Mouse (Mus musculus) heart, embryonic 11.5 days (tissue): ENCODE results near the gene Ddo. TPM values are rescaled to one million over a fixed set of nuclear protein-coding genes. Genes with fewer than 3 reads are reported as not detected.

Source experiments
- ATAC-seq: fragments of 200-750 bp; cut with Nextera tagmentation; replicated peaks from 2 replicates; pipeline ENCODE4 v1.8.0; 2017; ENCODE audit warnings: moderate library complexity; ENCODE audit not compliant: insufficient number of reproducible peaks, low FRiP score, low TSS enrichment
- H3K27ac ChIP-seq: fragments of 300-500 bp; sonication (generic); 2 replicates; pipeline ENCODE4 v1.5.1; 2014; ENCODE audit warnings: mild to moderate bottlenecking, low read depth, low read length
- H3K27me3 ChIP-seq: fragments of 300-500 bp; sonication (generic); 2 replicates; pipeline ENCODE4 v1.6.1; 2014; ENCODE audit warnings: mild to moderate bottlenecking, low read length, mixed read lengths; ENCODE audit not compliant: control insufficient read depth, insufficient read depth
- H3K36me3 ChIP-seq: fragments of 300-500 bp; sonication (generic); 2 replicates; pipeline ENCODE4 v1.6.1; 2014; ENCODE audit warnings: mild to moderate bottlenecking, low read length, moderate library complexity, mixed read lengths; ENCODE audit not compliant: control insufficient read depth, insufficient read depth
- H3K4me1 ChIP-seq: fragments of 300-500 bp; sonication (generic); 2 replicates; pipeline ENCODE4 v1.6.1; 2014; ENCODE audit warnings: low read length; ENCODE audit not compliant: control insufficient read depth, insufficient read depth
- H3K4me2 ChIP-seq: fragments of 300-500 bp; sonication (generic); 2 replicates; pipeline ENCODE4 v1.6.1; 2014; ENCODE audit warnings: mild to moderate bottlenecking, moderate library complexity
- H3K4me3 ChIP-seq: fragments of 300-500 bp; sonication (generic); 2 replicates; pipeline ENCODE4 v1.5.1; 2014; ENCODE audit warnings: low read depth, low read length
- H3K9ac ChIP-seq: fragments of 300-500 bp; sonication (generic); 2 replicates; pipeline ENCODE4 v1.6.1; 2014; ENCODE audit warnings: mild to moderate bottlenecking, low read depth, low read length, moderate library complexity
- H3K9me3 ChIP-seq: fragments of 300-500 bp; sonication (generic); replicated peaks from 2 replicates; pipeline ENCODE4 v1.6.1; 2016; ENCODE audit warnings: low read length; ENCODE audit not compliant: control insufficient read depth
- WGBS: fragments of 180-500 bp; shearing (Covaris S2); extraction: QIAGEN DNeasy Blood & Tissue Kit; methylation state at CpG from one replicate; pipeline ENCODE4 v1.1.7; 2014; ENCODE audit not compliant: insufficient replicate concordance; 5-methylcytosine and 5-hydroxymethylcytosine counted together
- polyA plus RNA-seq: library from polyadenylated mRNA; unstranded; fragments of >200 nt; fragmentation: Nextera tagmentation; extraction: Ambion mirVana; gene quantifications from 2 replicates; pipeline ENCODE4 v1.2.1, GENCODE M21; 2014

Gene Ddo
- polyA plus RNA-seq, 1 experiment from 2014 or later = 5.3 TPM

DNA sequence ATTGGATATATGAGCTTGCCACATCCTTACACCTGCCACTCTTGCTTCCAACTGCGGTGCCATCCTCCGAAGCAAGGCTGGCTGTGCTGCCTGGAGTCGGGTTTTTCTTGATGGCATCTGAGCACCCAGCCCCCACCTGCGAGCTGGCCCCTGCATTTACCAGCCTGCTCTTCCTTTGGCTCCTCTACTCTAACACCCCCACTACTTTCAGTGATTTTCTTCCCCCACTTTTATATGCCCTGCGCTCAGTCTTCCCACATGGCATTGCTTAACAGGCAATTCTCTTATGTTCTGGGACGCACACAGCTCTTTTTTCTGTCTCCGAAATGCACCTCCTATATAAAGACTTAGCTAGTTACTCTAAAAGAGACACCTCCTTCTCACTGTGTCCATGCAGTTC is 54.5 kb downstream of the Ddo start:
- Histone ChIP-seq H3K4me3 (no peak overlapping the region), H3K4me1 (peaks cover 3% of the 10 kb centered on the region; the same call in 1 of the 2 replicates), H3K36me3 (no peaks in the 10 kb centered on the region), H3K27me3 (no peaks in the 10 kb centered on the region), H3K27ac (no peak overlapping the region), H3K9me3 (no peaks in the 10 kb centered on the region), H3K4me2 (no peak overlapping the region), H3K9ac (no peak overlapping the region)
- WGBS = 84% methylated on average over 7 of the region's 7 CpGs
- no peak for ATAC-seq

DNA sequence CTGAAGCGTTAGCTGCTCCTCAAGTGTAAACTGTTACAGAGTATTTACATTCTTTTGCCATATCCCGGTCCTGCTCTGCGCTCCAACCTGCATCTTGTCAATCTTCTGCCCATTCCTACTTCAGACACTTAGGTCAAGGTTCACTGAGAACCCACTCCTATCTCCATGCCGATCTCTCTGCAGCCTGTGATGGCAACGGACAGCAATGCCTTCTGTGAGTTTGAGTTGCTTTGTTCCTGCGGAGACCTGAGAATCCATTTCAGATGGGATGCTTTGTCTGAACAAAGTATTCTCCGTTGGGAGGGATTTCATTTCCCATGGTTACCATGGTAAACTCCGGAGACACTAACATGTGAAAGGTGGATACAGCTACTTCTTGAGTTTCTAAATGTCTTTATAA is 55.8 kb downstream of the Ddo start:
- Histone ChIP-seq H3K9me3 (no peaks in the 10 kb centered on the region), H3K27ac (no peak overlapping the region), H3K27me3 (no peaks in the 10 kb centered on the region), H3K4me2 (no peak overlapping the region), H3K4me3 (no peak overlapping the region), H3K9ac (no peak overlapping the region), H3K36me3 (no peaks in the 10 kb centered on the region), H3K4me1 (peaks cover 3% of the 10 kb centered on the region; the same call in 1 of the 2 replicates)
- WGBS = 55% methylated on average over 8 of the region's 8 CpGs
- no peak for ATAC-seq

DNA sequence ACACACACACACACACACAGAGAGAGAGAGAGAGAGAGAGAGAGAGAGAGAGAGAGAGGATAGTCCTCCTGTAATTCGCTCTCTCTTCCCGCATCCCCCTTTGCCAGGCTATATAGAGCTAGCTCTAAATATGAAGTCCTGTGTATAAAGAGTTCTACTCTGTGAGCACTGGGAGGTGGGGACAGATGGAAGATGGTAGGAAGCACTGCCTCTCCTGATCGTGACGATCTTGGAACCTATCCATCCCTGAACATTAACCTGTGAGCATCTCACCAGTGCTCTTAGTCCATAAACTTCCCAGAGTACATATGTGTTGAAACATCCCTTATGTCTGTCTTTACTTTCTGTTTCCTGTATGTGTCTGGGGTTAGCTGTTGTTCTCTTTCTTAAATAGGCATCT is 57.2 kb downstream of the Ddo start:
- no peaks in the 10 kb centered on the region for H3K27me3 ChIP-seq
- 71% methylated on average over 4 of the region's 4 CpGs for WGBS
- no peak overlapping the region for H3K9ac ChIP-seq
- H3K9me3 ChIP-seq = no peaks in the 10 kb centered on the region
- H3K4me2 ChIP-seq = no peak overlapping the region
- H3K4me3 ChIP-seq = no peak overlapping the region
- H3K36me3 ChIP-seq = no peaks in the 10 kb centered on the region
- peaks cover 3% of the 10 kb centered on the region; the same call in 1 of the 2 replicates for H3K4me1 ChIP-seq
- ATAC-seq = no peak
- H3K27ac ChIP-seq = no peak overlapping the region

DNA sequence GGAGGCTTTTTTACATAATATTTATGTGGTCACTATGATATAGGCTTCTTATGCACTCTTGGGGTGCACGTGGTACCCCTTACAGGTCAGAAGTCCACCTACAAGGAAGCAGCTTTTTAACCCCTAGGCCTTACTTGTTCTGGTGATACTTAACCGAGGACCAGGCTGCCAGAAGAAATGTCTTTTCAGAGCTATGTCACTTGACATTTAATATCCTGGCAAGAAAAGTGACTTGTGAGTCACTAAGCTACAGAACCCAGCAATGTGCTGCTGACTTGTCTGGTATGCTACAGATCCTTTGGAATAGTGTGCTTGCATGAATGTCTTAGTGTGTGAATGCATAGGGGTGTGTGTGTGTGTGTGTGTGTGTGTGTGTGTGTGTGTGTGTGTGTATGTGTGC is 57.6 kb downstream of the Ddo start:
- WGBS = 69% methylated on average over 2 of the region's 2 CpGs
- no peak overlapping the region for H3K4me3 ChIP-seq
- no peak for ATAC-seq
- H3K4me1 ChIP-seq = peaks cover 3% of the 10 kb centered on the region; the same call in 1 of the 2 replicates
- H3K9me3 ChIP-seq = no peaks in the 10 kb centered on the region
- H3K27ac ChIP-seq = no peak overlapping the region
- no peak overlapping the region for H3K9ac ChIP-seq
- no peaks in the 10 kb centered on the region for H3K36me3 ChIP-seq
- no peaks in the 10 kb centered on the region for H3K27me3 ChIP-seq
- H3K4me2 ChIP-seq = no peak overlapping the region

DNA sequence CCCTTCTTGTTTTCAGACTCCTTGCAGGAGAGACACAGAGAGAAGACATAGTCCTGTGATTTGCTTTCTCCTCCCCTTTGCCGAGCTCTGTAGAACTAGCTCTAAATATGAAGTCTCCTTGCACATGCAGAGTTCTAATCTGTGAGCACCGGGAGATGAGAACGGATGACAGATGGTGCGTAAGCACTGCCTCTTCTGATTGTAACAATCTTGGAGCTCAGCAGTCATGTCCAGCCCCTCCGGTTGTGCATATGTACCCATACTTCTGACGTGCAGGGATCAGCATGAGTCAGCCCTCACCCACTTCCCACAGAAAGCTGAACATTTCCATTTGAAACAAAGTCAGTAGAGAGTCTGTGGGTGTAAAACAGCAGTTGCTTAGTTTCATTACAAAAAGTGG is 58.5 kb downstream of the Ddo start:
- Histone ChIP-seq H3K4me3 (no peak overlapping the region), H3K27ac (no peak overlapping the region), H3K9me3 (no peaks in the 10 kb centered on the region), H3K9ac (no peak overlapping the region), H3K4me2 (no peak overlapping the region), H3K27me3 (no peaks in the 10 kb centered on the region), H3K4me1 (peaks cover 3% of the 10 kb centered on the region; the same call in 1 of the 2 replicates), H3K36me3 (no peaks in the 10 kb centered on the region)
- WGBS = 78% methylated on average over 6 of the region's 6 CpGs
- ATAC-seq = no peak

DNA sequence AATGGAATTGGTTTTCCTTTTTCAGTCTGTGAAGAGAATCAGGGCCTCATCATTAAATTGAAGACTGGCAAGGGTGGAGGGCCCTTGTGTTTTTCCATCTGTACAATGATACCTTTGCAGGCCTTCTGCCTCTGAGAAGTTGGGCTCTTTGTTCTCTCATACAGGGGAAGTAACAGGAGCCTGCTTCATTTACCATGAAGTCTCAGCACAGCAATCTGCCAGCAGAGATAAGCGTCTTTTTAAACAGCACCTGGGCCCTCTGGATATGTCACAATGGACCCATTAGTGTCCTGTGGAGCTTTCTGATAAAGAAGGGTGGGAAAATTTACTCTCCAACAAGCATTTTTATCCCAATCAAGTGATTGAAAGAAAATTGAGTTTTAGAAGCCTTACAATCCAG is 59.1 kb downstream of the Ddo start:
- ATAC-seq = no peak
- no peak overlapping the region for H3K9ac ChIP-seq
- no peak overlapping the region for H3K4me2 ChIP-seq
- H3K9me3 ChIP-seq = no peaks in the 10 kb centered on the region
- no peak overlapping the region for H3K27ac ChIP-seq
- no peaks in the 10 kb centered on the region for H3K27me3 ChIP-seq
- H3K36me3 ChIP-seq = no peaks in the 10 kb centered on the region
- H3K4me1 ChIP-seq = peaks cover under 1% of the 10 kb centered on the region; the same call in 1 of the 2 replicates
- 49% methylated on average over 1 of the region's 1 CpGs for WGBS
- no peak overlapping the region for H3K4me3 ChIP-seq

DNA sequence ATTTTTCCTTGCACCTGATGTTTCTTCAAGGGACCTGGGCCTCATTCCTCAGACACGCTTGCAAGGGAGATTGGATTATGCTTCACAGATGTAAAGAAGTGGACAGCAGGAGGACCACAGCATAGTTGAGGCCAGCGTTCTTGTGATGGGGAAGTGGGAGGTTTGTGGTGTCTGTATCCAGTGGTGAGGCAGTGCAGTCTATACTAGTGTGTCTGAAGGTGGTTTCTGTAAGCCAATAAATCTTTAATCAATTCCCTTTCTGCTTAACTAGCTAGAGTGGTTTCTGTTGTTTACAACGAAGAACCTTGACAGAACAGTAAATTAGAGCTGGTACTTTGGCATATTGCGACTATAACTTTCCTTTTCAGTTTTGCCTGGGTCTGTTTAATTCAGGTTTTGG is 68.8 kb downstream of the Ddo start:
- Histone ChIP-seq H3K9me3 (no peaks in the 10 kb centered on the region), H3K27ac (no peak overlapping the region), H3K36me3 (no peaks in the 10 kb centered on the region), H3K4me2 (no peak overlapping the region), H3K27me3 (no peaks in the 10 kb centered on the region), H3K4me1 (peaks cover 7% of the 10 kb centered on the region; the same call in 1 of the 2 replicates), H3K9ac (no peak overlapping the region), H3K4me3 (no peak overlapping the region)
- ATAC-seq = no peak
- WGBS = 80% methylated on average over 4 of the region's 4 CpGs

DNA sequence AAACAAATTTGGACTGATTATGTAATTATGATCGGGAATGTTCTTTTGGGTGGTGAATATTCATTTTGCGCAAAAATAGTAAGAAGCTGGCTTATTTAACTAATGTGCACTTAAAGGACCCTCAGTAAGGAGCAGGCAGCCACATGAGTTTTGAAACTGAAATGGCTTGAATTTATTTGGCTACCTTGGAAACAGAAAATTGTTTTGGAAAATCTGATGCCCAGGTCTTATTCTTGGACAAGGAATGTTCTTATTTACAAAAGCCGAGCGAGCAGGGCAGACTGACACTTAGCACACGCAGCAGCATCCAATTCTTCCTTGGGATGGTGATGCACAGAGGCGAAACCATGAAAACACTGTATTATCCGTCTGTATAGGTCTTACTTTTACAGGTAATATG is 81.3 kb downstream of the Ddo start:
- no peak overlapping the region for H3K9ac ChIP-seq
- ATAC-seq = no peak
- no peaks in the 10 kb centered on the region for H3K27me3 ChIP-seq
- H3K4me3 ChIP-seq = no peak overlapping the region
- H3K9me3 ChIP-seq = no peaks in the 10 kb centered on the region
- peaks cover 5% of the 10 kb centered on the region; the same call in 1 of the 2 replicates for H3K4me1 ChIP-seq
- no peak overlapping the region for H3K27ac ChIP-seq
- no peak overlapping the region for H3K4me2 ChIP-seq
- H3K36me3 ChIP-seq = no peaks in the 10 kb centered on the region
- 72% methylated on average over 7 of the region's 7 CpGs for WGBS

DNA sequence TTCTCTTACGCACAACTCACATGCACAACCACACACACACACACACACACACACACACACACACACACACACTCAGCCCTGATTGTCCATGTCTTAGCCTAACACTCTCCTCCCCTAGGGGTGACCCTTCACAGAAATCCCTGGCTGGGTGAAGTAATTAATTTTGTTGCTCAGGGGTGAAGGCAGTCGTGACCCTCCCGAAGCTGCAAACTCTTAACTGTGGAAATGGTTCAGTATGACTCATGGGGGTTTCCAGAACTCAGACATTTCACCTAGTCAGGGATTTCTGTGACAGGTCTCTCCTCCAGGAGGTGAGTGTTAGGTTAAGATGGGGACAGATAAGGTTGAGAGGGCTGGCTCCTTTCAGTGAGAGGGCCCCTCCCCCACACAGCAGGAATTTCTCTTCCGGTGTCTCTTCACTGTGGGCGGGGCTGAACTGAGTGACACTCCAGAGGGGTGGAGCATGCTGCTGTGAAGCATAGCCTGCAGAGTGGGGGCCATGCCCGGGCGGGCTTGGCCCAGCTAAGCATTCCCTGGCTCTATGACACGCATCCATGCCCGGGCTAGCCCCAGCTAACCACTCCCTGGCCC is 83.3 kb downstream of the Ddo start:
- Histone ChIP-seq H3K27ac (no peak overlapping the region), H3K4me2 (peak overlapping the region; percentile 24; the same call in 1 of the 2 replicates), H3K9ac (no peak overlapping the region), H3K27me3 (no peaks in the 10 kb centered on the region), H3K4me3 (no peak overlapping the region), H3K9me3 (no peaks in the 10 kb centered on the region), H3K4me1 (peaks cover 8% of the 10 kb centered on the region; the same call in 1 of the 2 replicates), H3K36me3 (no peaks in the 10 kb centered on the region)
- WGBS = 26% methylated on average over 9 of the region's 9 CpGs
- ATAC-seq = no peak
